8 mouse cellular contexts compared by ENCODE assay signal in the genomic region with DNA sequence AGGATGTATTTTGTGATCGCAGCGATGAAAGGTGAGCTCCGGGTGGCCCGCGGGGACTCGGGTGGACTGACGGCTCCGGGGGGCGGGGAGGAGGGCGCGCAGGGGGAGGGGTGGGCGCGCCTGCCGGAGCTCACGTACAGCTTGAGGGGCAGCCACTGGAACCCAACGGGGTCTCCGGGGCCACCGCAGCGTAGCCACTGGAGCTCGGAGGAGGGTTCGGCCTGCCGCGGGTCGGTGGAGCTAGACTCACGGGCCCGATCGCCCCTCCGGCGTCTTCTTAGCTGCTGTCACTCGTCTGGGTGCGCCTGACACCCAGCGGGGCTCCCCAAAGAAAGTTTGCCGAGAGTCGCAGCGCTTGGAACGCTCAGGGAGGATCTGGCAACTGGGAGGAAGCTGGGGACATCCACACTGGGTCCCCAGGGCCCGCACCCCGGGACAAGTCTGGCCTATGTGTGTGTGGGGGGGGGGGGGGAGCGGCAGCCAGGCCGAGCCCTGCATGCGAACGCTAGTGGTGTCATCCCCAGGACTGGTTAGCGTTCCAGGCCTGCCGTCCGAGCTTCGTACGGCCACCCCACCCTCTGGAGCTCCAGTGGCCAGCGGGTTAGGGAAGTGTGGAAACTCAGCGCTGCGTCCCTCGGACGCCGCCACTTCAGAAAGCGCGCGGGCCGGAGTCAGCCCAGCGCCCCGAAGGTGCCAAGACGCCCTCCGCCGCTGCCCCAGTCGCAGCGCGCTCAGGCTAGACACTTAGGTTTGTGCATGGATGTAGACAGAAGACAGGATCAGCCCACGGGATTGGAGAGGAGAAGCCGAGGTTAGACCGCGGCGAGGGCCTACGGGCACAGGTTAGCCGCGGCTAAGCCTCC.
DNase-seq lines count a peak whose midpoint lies in the region; ATAC-seq and TF ChIP-seq lines count a peak whose summit lies in the region.

No protein-coding gene starts in this region.

- H3K4me3 ChIP-seq in brown adipose tissue, adult 24 weeks (ENCODE audit: insufficient read depth, low read depth, low read length) = peak overlapping the region; percentile 89
- peak overlapping the region; percentile 64 for H3K4me3 ChIP-seq in forebrain, embryonic 14.5 days (ENCODE audit: low read depth, low read length)
- H3K4me3 ChIP-seq in hindbrain, embryonic 16.5 days (ENCODE audit: low read length) = peak overlapping the region; percentile 61
- peak overlapping the region; percentile 67 for H3K4me3 ChIP-seq in liver, embryonic 11.5 days (ENCODE audit: low read depth, low read length)
- peak overlapping the region; percentile 83 for H3K4me3 ChIP-seq in midbrain, postnatal 0 days (ENCODE audit: low read depth, low read length)

- H3K4me1 ChIP-seq in brown adipose tissue, adult 24 weeks (ENCODE audit: control insufficient read depth, insufficient read depth, insufficient read length, low read length) = no peaks in the 10 kb centered on the region
- peaks cover 10% of the 10 kb centered on the region for H3K4me1 ChIP-seq in forebrain, embryonic 14.5 days (ENCODE audit: control insufficient read depth, insufficient read depth, low read length)
- H3K4me1 ChIP-seq in hindbrain, embryonic 16.5 days (ENCODE audit: control insufficient read depth, insufficient read depth, low read depth, low read length) = peaks cover 11% of the 10 kb centered on the region
- no peaks in the 10 kb centered on the region; the same call in 1 of the 2 replicates for H3K4me1 ChIP-seq in liver, embryonic 11.5 days (replicated peaks; ENCODE audit: control insufficient read depth, insufficient read depth, low read length)
- H3K4me1 ChIP-seq in midbrain, postnatal 0 days (ENCODE audit: insufficient read depth, low read length) = no peaks in the 10 kb centered on the region; the same call in 1 of the 2 replicates

- DNase-seq in layer of hippocampus, adult 11-12 months (ENCODE audit: low spot score) = peak; percentile 14
- no peak for DNase-seq in layer of hippocampus, adult 9-10 months (ENCODE audit: low spot score)
- peak; percentile 39 for DNase-seq in forebrain, embryonic 14.5 days (ENCODE audit: low spot score)
- peak; percentile 80 for DNase-seq in liver, embryonic 11.5 days (ENCODE audit: low spot score)
- no peak for DNase-seq in midbrain, postnatal 0 days (ENCODE audit: low spot score)
- peak; percentile 42 for DNase-seq in thymus, postnatal 0 days (ENCODE audit: low spot score)

- peak overlapping the region; percentile 69 for H3K9ac ChIP-seq in forebrain, embryonic 14.5 days (ENCODE audit: low read length)
- peak overlapping the region; percentile 67 for H3K9ac ChIP-seq in hindbrain, embryonic 16.5 days (ENCODE audit: low read depth, low read length)
- H3K9ac ChIP-seq in liver, embryonic 11.5 days (ENCODE audit: low read depth, low read length) = peak overlapping the region; percentile 62
- peak overlapping the region; percentile 71 for H3K9ac ChIP-seq in midbrain, postnatal 0 days (replicated peaks; ENCODE audit: low read length, poor library complexity, severe bottlenecking)

- H3K4me2 ChIP-seq in forebrain, embryonic 14.5 days (ENCODE audit: low read length) = peak overlapping the region; percentile 99
- H3K4me2 ChIP-seq in hindbrain, embryonic 16.5 days (ENCODE audit: low read length) = peak overlapping the region; percentile 83
- peak overlapping the region; percentile 94 for H3K4me2 ChIP-seq in liver, embryonic 11.5 days
- peak overlapping the region; percentile 95 for H3K4me2 ChIP-seq in midbrain, postnatal 0 days (ENCODE audit: low read depth, low read length, poor library complexity, severe bottlenecking)

- H3K27me3 ChIP-seq in forebrain, embryonic 14.5 days (replicated peaks; ENCODE audit: control insufficient read depth, insufficient read depth, low read length) = peaks cover 24% of the 10 kb centered on the region; the same call in 1 of the 2 replicates
- H3K27me3 ChIP-seq in hindbrain, embryonic 16.5 days (replicated peaks; ENCODE audit: control insufficient read depth, insufficient read depth, low read length) = peaks cover 5% of the 10 kb centered on the region; the same call in 1 of the 2 replicates
- H3K27me3 ChIP-seq in liver, embryonic 11.5 days (replicated peaks; ENCODE audit: control insufficient read depth, insufficient read depth, low read length) = peaks cover 44% of the 10 kb centered on the region
- no peaks in the 10 kb centered on the region for H3K27me3 ChIP-seq in midbrain, postnatal 0 days (ENCODE audit: insufficient read depth, low read length)

- WGBS in forebrain, embryonic 14.5 days = under 1% methylated on average over 65 of the region's 73 CpGs
- 1% methylated on average over 68 of the region's 73 CpGs for WGBS in hindbrain, embryonic 16.5 days
- WGBS in liver, embryonic 11.5 days = 1% methylated on average over 65 of the region's 73 CpGs
- under 1% methylated on average over 55 of the region's 73 CpGs for WGBS in midbrain, postnatal 0 days

- no peaks in the 10 kb centered on the region for H3K9me3 ChIP-seq in forebrain, embryonic 14.5 days (replicated peaks; ENCODE audit: control insufficient read depth, low read length)
- H3K9me3 ChIP-seq in hindbrain, embryonic 16.5 days (ENCODE audit: control insufficient read depth, low read length) = no peaks in the 10 kb centered on the region
- no peaks in the 10 kb centered on the region for H3K9me3 ChIP-seq in liver, embryonic 11.5 days (ENCODE audit: control insufficient read depth, low read length)
- H3K9me3 ChIP-seq in midbrain, postnatal 0 days (ENCODE audit: low read length) = no peaks in the 10 kb centered on the region

- TF ChIP-seq CTCF in midbrain, postnatal 0 days (IDR thresholded peaks at IDR 0.05) = no peak

- no peak overlapping the region; the same call in 1 of the 2 replicates for H3K27ac ChIP-seq in brown adipose tissue, adult 24 weeks (replicated peaks; ENCODE audit: low read depth, low read length)
- peak overlapping the region; percentile 48 for H3K27ac ChIP-seq in forebrain, embryonic 14.5 days (ENCODE audit: low read depth, low read length)
- H3K27ac ChIP-seq in hindbrain, embryonic 16.5 days (ENCODE audit: low read depth, low read length) = peak overlapping the region; percentile 44
- H3K27ac ChIP-seq in liver, embryonic 11.5 days (ENCODE audit: low read depth, low read length) = 0 out of 2 replicates have a peak overlapping the region, but pooled peaks have one; percentile 21
- peak overlapping the region; percentile 65 for H3K27ac ChIP-seq in midbrain, postnatal 0 days (ENCODE audit: low read depth, low read length)

- H3K36me3 ChIP-seq in forebrain, embryonic 14.5 days (ENCODE audit: control insufficient read depth, insufficient read depth, low read length) = no peaks in the 10 kb centered on the region
- H3K36me3 ChIP-seq in hindbrain, embryonic 16.5 days (ENCODE audit: control insufficient read depth, insufficient read depth, low read length) = no peaks in the 10 kb centered on the region
- H3K36me3 ChIP-seq in liver, embryonic 11.5 days (ENCODE audit: control insufficient read depth, insufficient read depth, low read length) = no peaks in the 10 kb centered on the region
- H3K36me3 ChIP-seq in midbrain, postnatal 0 days (ENCODE audit: insufficient read depth, low read length) = no peaks in the 10 kb centered on the region

- ATAC-seq in forebrain, embryonic 14.5 days = peak; percentile 74
- ATAC-seq in hindbrain, embryonic 16.5 days = peak; percentile 67
- ATAC-seq in liver, embryonic 11.5 days (replicated peaks; ENCODE audit: low FRiP score) = peak; percentile 62
- peak; percentile 65 for ATAC-seq in midbrain, postnatal 0 days (ENCODE audit: low FRiP score)

Comparison
In these comparisons a context has a peak if more than half of its experiments do, and no peak if none do; other contexts are left out.
1. DNase-seq: peak in layer of hippocampus, adult 11-12 months (single experiment), forebrain, embryonic 14.5 days (single experiment), liver, embryonic 11.5 days (single experiment) and thymus, postnatal 0 days (single experiment); none in layer of hippocampus, adult 9-10 months (single experiment) and midbrain, postnatal 0 days (single experiment).
2. Peak in every context shown above with its lines, with median percentiles within 50 percentile points of each other: H3K4me3 ChIP-seq, ATAC-seq, H3K4me2 ChIP-seq and H3K9ac ChIP-seq.